Mouse (Mus musculus): ENCODE results near the gene 5430419D17Rik. TPM values are rescaled to one million over a fixed set of nuclear protein-coding genes. Genes with fewer than 3 reads are reported as not detected.

5430419D17Rik gene
- polyA plus RNA-seq, 1 experiment from 2014 or later, result 0.01 TPM

GRCm38 (mm10) chr7:131265851-131266250, 91.6 kb downstream of the 5430419D17Rik start:
- no peak overlapping the region for H3K4me2 ChIP-seq (ENCODE audit: low read depth, low read length)
- WGBS, result 64% methylated on average over 4 of the region's 4 CpGs

GRCm38 (mm10) chr7:131297151-131297550, 122.9 kb downstream of the 5430419D17Rik start:
- WGBS, result 68% methylated on average over 8 of the region's 8 CpGs
- Histone ChIP-seq H3K9me3 (ENCODE audit: control insufficient read depth, low read length) (no peaks in the 10 kb centered on the region), H3K27ac (ENCODE audit: low read length) (no peak overlapping the region), H3K27me3 (ENCODE audit: control insufficient read depth, insufficient read depth, low read depth, low read length) (no peaks in the 10 kb centered on the region), H3K36me3 (ENCODE audit: control insufficient read depth, insufficient read depth, low read length) (no peaks in the 10 kb centered on the region), H3K9ac (ENCODE audit: low read length) (no peak overlapping the region), H3K4me2 (ENCODE audit: low read depth, low read length) (no peak overlapping the region), H3K4me1 (replicated peaks; ENCODE audit: control insufficient read depth, insufficient read depth, low read length) (no peaks in the 10 kb centered on the region), H3K4me3 (ENCODE audit: low read length) (no peak overlapping the region)
- no peak for ATAC-seq (ENCODE audit: low read depth)

More at GRCm38 (mm10) chr7:131265851-131266250, 91.6 kb downstream of the 5430419D17Rik start:
- H3K9me3 ChIP-seq (ENCODE audit: control insufficient read depth, low read length), result no peaks in the 10 kb centered on the region
- H3K36me3 ChIP-seq (ENCODE audit: control insufficient read depth, insufficient read depth, low read length), result no peaks in the 10 kb centered on the region
- no peak overlapping the region for H3K4me3 ChIP-seq (ENCODE audit: low read length)
- H3K27me3 ChIP-seq (ENCODE audit: control insufficient read depth, insufficient read depth, low read depth, low read length), result no peaks in the 10 kb centered on the region
- H3K4me1 ChIP-seq (replicated peaks; ENCODE audit: control insufficient read depth, insufficient read depth, low read length), result no peaks in the 10 kb centered on the region
- no peak for ATAC-seq (ENCODE audit: low read depth)
- H3K27ac ChIP-seq (ENCODE audit: low read length), result no peak overlapping the region
- no peak overlapping the region for H3K9ac ChIP-seq (ENCODE audit: low read length)

GRCm38 (mm10) chr7:131303340-131303739, 129.1 kb downstream of the 5430419D17Rik start:
- Histone ChIP-seq H3K9me3 (ENCODE audit: control insufficient read depth, low read length) (no peaks in the 10 kb centered on the region), H3K27me3 (ENCODE audit: control insufficient read depth, insufficient read depth, low read depth, low read length) (no peaks in the 10 kb centered on the region)
- peak; percentile 45; the same call in 1 of the 2 replicates for ATAC-seq (ENCODE audit: low read depth)

GRCm38 (mm10) chr7:131306733-131307132, 132.5 kb downstream of the 5430419D17Rik start:
- Histone ChIP-seq H3K27me3 (ENCODE audit: control insufficient read depth, insufficient read depth, low read depth, low read length) (no peaks in the 10 kb centered on the region), H3K36me3 (ENCODE audit: control insufficient read depth, insufficient read depth, low read length) (no peaks in the 10 kb centered on the region), H3K27ac (ENCODE audit: low read length) (no peak overlapping the region), H3K4me3 (ENCODE audit: low read length) (no peak overlapping the region), H3K4me1 (replicated peaks; ENCODE audit: control insufficient read depth, insufficient read depth, low read length) (no peaks in the 10 kb centered on the region), H3K4me2 (ENCODE audit: low read depth, low read length) (no peak overlapping the region), H3K9me3 (ENCODE audit: control insufficient read depth, low read length) (no peaks in the 10 kb centered on the region), H3K9ac (ENCODE audit: low read length) (no peak overlapping the region)
- no peak for ATAC-seq (ENCODE audit: low read depth)
- WGBS, result 66% methylated on average over 5 of the region's 5 CpGs

More at GRCm38 (mm10) chr7:131303340-131303739, 129.1 kb downstream of the 5430419D17Rik start:
- Histone ChIP-seq H3K27ac (ENCODE audit: low read length) (no peak overlapping the region), H3K9ac (ENCODE audit: low read length) (no peak overlapping the region), H3K4me1 (replicated peaks; ENCODE audit: control insufficient read depth, insufficient read depth, low read length) (no peaks in the 10 kb centered on the region), H3K36me3 (ENCODE audit: control insufficient read depth, insufficient read depth, low read length) (no peaks in the 10 kb centered on the region), H3K4me2 (ENCODE audit: low read depth, low read length) (no peak overlapping the region), H3K4me3 (ENCODE audit: low read length) (no peak overlapping the region)
- WGBS, result 53% methylated on average over 8 of the region's 8 CpGs

- H3K9ac ChIP-seq (ENCODE audit: low read length), result no peak overlapping the region
- no peaks in the 10 kb centered on the region for H3K9me3 ChIP-seq (ENCODE audit: control insufficient read depth, low read length)
- H3K4me2 ChIP-seq (ENCODE audit: low read depth, low read length), result no peak overlapping the region
- 77% methylated on average over 7 of the region's 7 CpGs for WGBS
- H3K4me1 ChIP-seq (replicated peaks; ENCODE audit: control insufficient read depth, insufficient read depth, low read length), result no peaks in the 10 kb centered on the region
- no peak overlapping the region for H3K4me3 ChIP-seq (ENCODE audit: low read length)
- ATAC-seq (ENCODE audit: low read depth), result no peak
- no peaks in the 10 kb centered on the region for H3K27me3 ChIP-seq (ENCODE audit: control insufficient read depth, insufficient read depth, low read depth, low read length)
- H3K27ac ChIP-seq (ENCODE audit: low read length), result no peak overlapping the region
- H3K36me3 ChIP-seq (ENCODE audit: control insufficient read depth, insufficient read depth, low read length), result no peaks in the 10 kb centered on the region
These were observed 140.3 kb downstream of the 5430419D17Rik start for GRCm38 (mm10) chr7:131314493-131314892.

GRCm38 (mm10) chr7:131317587-131317986, 143.4 kb downstream of the 5430419D17Rik start:
- no peak for ATAC-seq (ENCODE audit: low read depth)
- Histone ChIP-seq H3K27me3 (ENCODE audit: control insufficient read depth, insufficient read depth, low read depth, low read length) (no peaks in the 10 kb centered on the region), H3K36me3 (ENCODE audit: control insufficient read depth, insufficient read depth, low read length) (no peaks in the 10 kb centered on the region), H3K4me3 (ENCODE audit: low read length) (no peak overlapping the region), H3K4me2 (ENCODE audit: low read depth, low read length) (no peak overlapping the region), H3K4me1 (replicated peaks; ENCODE audit: control insufficient read depth, insufficient read depth, low read length) (no peaks in the 10 kb centered on the region), H3K9me3 (ENCODE audit: control insufficient read depth, low read length) (no peaks in the 10 kb centered on the region), H3K27ac (ENCODE audit: low read length) (no peak overlapping the region), H3K9ac (ENCODE audit: low read length) (no peak overlapping the region)
- WGBS, result 47% methylated on average over 12 of the region's 12 CpGs

GRCm38 (mm10) chr7:131318340-131318739, 144.1 kb downstream of the 5430419D17Rik start:
- Histone ChIP-seq H3K9me3 (ENCODE audit: control insufficient read depth, low read length) (no peaks in the 10 kb centered on the region), H3K27me3 (ENCODE audit: control insufficient read depth, insufficient read depth, low read depth, low read length) (no peaks in the 10 kb centered on the region), H3K9ac (ENCODE audit: low read length) (no peak overlapping the region), H3K27ac (ENCODE audit: low read length) (no peak overlapping the region), H3K4me2 (ENCODE audit: low read depth, low read length) (no peak overlapping the region), H3K36me3 (ENCODE audit: control insufficient read depth, insufficient read depth, low read length) (no peaks in the 10 kb centered on the region), H3K4me1 (replicated peaks; ENCODE audit: control insufficient read depth, insufficient read depth, low read length) (no peaks in the 10 kb centered on the region), H3K4me3 (ENCODE audit: low read length) (no peak overlapping the region)
- no peak for ATAC-seq (ENCODE audit: low read depth)
- 69% methylated on average over 5 of the region's 7 CpGs for WGBS

- Histone ChIP-seq H3K27ac (ENCODE audit: low read length) (no peak within 1 kb of the TSS), H3K27me3 (ENCODE audit: control insufficient read depth, insufficient read depth, low read depth, low read length) (no peaks in the 10 kb centered on the region), H3K9me3 (ENCODE audit: control insufficient read depth, low read length) (no peaks in the 10 kb centered on the region), H3K36me3 (ENCODE audit: control insufficient read depth, insufficient read depth, low read length) (no peaks in the 10 kb centered on the region), H3K4me3 (ENCODE audit: low read length) (no peak within 1 kb of the TSS), H3K9ac (ENCODE audit: low read length) (no peak within 1 kb of the TSS), H3K4me1 (replicated peaks; ENCODE audit: control insufficient read depth, insufficient read depth, low read length) (no peaks in the 10 kb centered on the region), H3K4me2 (ENCODE audit: low read depth, low read length) (no peak within 1 kb of the TSS)
- WGBS, result 78% methylated on average over 2 of the region's 2 CpGs
- no peak for ATAC-seq (ENCODE audit: low read depth)
These were observed 148.0 kb downstream of the 5430419D17Rik start, which contains the start of gene Cuzd1 for GRCm38 (mm10) chr7:131322192-131322591. Gene Cuzd1 (minus strand): TSS chr7:131322292.

- Histone ChIP-seq H3K27ac (ENCODE audit: low read length) (no peak overlapping the region), H3K36me3 (ENCODE audit: control insufficient read depth, insufficient read depth, low read length) (no peaks in the 10 kb centered on the region), H3K9ac (ENCODE audit: low read length) (no peak overlapping the region), H3K4me1 (replicated peaks; ENCODE audit: control insufficient read depth, insufficient read depth, low read length) (no peaks in the 10 kb centered on the region), H3K4me3 (ENCODE audit: low read length) (no peak overlapping the region), H3K9me3 (ENCODE audit: control insufficient read depth, low read length) (no peaks in the 10 kb centered on the region), H3K4me2 (ENCODE audit: low read depth, low read length) (no peak overlapping the region), H3K27me3 (ENCODE audit: control insufficient read depth, insufficient read depth, low read depth, low read length) (no peaks in the 10 kb centered on the region)
- ATAC-seq (ENCODE audit: low read depth), result no peak
- 85% methylated on average over 5 of the region's 5 CpGs for WGBS
These were observed 152.9 kb downstream of the 5430419D17Rik start for GRCm38 (mm10) chr7:131327054-131327453.

- no peaks in the 10 kb centered on the region for H3K36me3 ChIP-seq (ENCODE audit: control insufficient read depth, insufficient read depth, low read length)
- H3K4me3 ChIP-seq (ENCODE audit: low read length), result no peak within 1 kb of the TSS
- no peaks in the 10 kb centered on the region for H3K27me3 ChIP-seq (ENCODE audit: control insufficient read depth, insufficient read depth, low read depth, low read length)
- H3K27ac ChIP-seq (ENCODE audit: low read length), result no peak within 1 kb of the TSS
- no peak for ATAC-seq (ENCODE audit: low read depth)
- 91% methylated on average over 5 of the region's 5 CpGs for WGBS
- H3K9me3 ChIP-seq (ENCODE audit: control insufficient read depth, low read length), result no peaks in the 10 kb centered on the region
- no peaks in the 10 kb centered on the region for H3K4me1 ChIP-seq (replicated peaks; ENCODE audit: control insufficient read depth, insufficient read depth, low read length)
- H3K4me2 ChIP-seq (ENCODE audit: low read depth, low read length), result no peak within 1 kb of the TSS
- no peak within 1 kb of the TSS for H3K9ac ChIP-seq (ENCODE audit: low read length)
These were observed 155.2 kb downstream of the 5430419D17Rik start, which contains the start of gene Fam24b for GRCm38 (mm10) chr7:131329416-131329815. Gene Fam24b (minus strand): TSS chr7:131329516.

Data from lung, embryonic 16.5 days (tissue).